In genomic region chr4:127416906-127417305, GRCm38 (mm10) we compare ENCODE assay signal across 11 mouse cellular contexts. TPM values are rescaled to one million over a fixed set of nuclear protein-coding genes. Genes with fewer than 3 reads are reported as not detected.
DNase-seq lines count a peak whose midpoint lies in the region; ATAC-seq and TF ChIP-seq lines count a peak whose summit lies in the region.
"Had no signal": no experiment of that assay in that cellular context is flagged by ENCODE, and none has a peak within 500 bp of the region (broad histone marks: within the 10 kb centered on the region; RNA-seq: fewer than 3 reads in every experiment).

No protein-coding gene starts in this region.

- no peaks in the 10 kb centered on the region for H3K36me3 ChIP-seq in forebrain, embryonic 13.5 days (ENCODE audit: poor library complexity, severe bottlenecking)
- no peaks in the 10 kb centered on the region for H3K36me3 ChIP-seq in forebrain, embryonic 12.5 days (replicated peaks)
- H3K36me3 ChIP-seq: limb, embryonic 12.5 days had no signal

- WGBS in forebrain, embryonic 13.5 days, result 32% methylated on average over 7 of the region's 7 CpGs
- 59% methylated on average over 7 of the region's 7 CpGs for WGBS in forebrain, embryonic 12.5 days

- TF ChIP-seq POLR2A in brain, embryonic 14.5 days (IDR thresholded peaks at IDR 0.05; ENCODE audit: borderline replicate concordance, extremely low read depth, insufficient read depth, insufficient read length, poor library complexity, severe bottlenecking), result no peak

- H3K9ac ChIP-seq in forebrain, embryonic 13.5 days, result no peak overlapping the region
- no peak overlapping the region for H3K9ac ChIP-seq in forebrain, embryonic 12.5 days
- H3K9ac ChIP-seq: limb, embryonic 12.5 days had no signal

- H3K4me1 ChIP-seq in forebrain, embryonic 13.5 days, result peaks cover 36% of the 10 kb centered on the region
- H3K4me1 ChIP-seq in forebrain, embryonic 12.5 days, result peaks cover 19% of the 10 kb centered on the region

- no peak overlapping the region for H3K4me2 ChIP-seq in forebrain, embryonic 13.5 days
- no peak overlapping the region for H3K4me2 ChIP-seq in forebrain, embryonic 12.5 days
- H3K4me2 ChIP-seq: limb, embryonic 12.5 days had no signal

- DNase-seq in left cerebral cortex, postnatal 4 days, result peak; percentile 84
- no peak for DNase-seq in left cerebral cortex, postnatal 25 days (ENCODE audit: low spot score in 2 of 2)
- DNase-seq in brain, embryonic 14.5 days (ENCODE audit: low read depth), result peak; percentile 92
- DNase-seq in lung, postnatal 14 days, result peak; percentile 44
- no peak for DNase-seq in gastrocnemius, adult 18-20 months (ENCODE audit: low spot score)

- no peak overlapping the region for H3K4me3 ChIP-seq in forebrain, embryonic 13.5 days
- no peak overlapping the region for H3K4me3 ChIP-seq in forebrain, embryonic 12.5 days (replicated peaks)
- H3K4me3 ChIP-seq: limb, embryonic 12.5 days; myocyte had no signal

- peak overlapping the region; percentile 40 for H3K27ac ChIP-seq in forebrain, embryonic 13.5 days
- H3K27ac ChIP-seq in forebrain, embryonic 12.5 days, result no peak overlapping the region
- H3K27ac ChIP-seq: limb, embryonic 12.5 days had no signal

- peak; percentile 52; the same call in 1 of the 2 replicates for ATAC-seq in forebrain, embryonic 13.5 days
- no peak for ATAC-seq in forebrain, embryonic 12.5 days (ENCODE audit: low FRiP score)
- ATAC-seq in inflammation-experienced regulatory T-cells, adult 6 months, result no peak

- no peaks in the 10 kb centered on the region for H3K27me3 ChIP-seq in forebrain, embryonic 13.5 days
- H3K27me3 ChIP-seq in forebrain, embryonic 12.5 days, result no peaks in the 10 kb centered on the region

- intact Hi-C loops in left cerebral cortex, postnatal 4 days (cut with DNase I), result no loop called here
- intact Hi-C loops in left cerebral cortex, postnatal 25 days (cut with DNase I), result no loop called here

- TF ChIP-seq CTCF in brain, embryonic 14.5 days (IDR thresholded peaks at IDR 0.05; ENCODE audit: borderline replicate concordance, extremely low read depth, insufficient read depth, insufficient read length), result no peak

- H3K9me3 ChIP-seq in forebrain, embryonic 13.5 days (replicated peaks), result no peaks in the 10 kb centered on the region
- H3K9me3 ChIP-seq in forebrain, embryonic 12.5 days, result no peaks in the 10 kb centered on the region
- H3K9me3 ChIP-seq: limb, embryonic 12.5 days had no signal

RNA-seq across cellular contexts. Expression of gene Gjb5, which starts 58.9 kb away (rescaled TPM):
- 0.10 TPM in 1 of 2 replicates, not detected in the other for polyA plus RNA-seq in forebrain, embryonic 13.5 days (2015; fragmentation: Nextera tagmentation; extraction: Ambion mirVana)
- 0.12 TPM in 1 of 2 replicates, not detected in the other for polyA plus RNA-seq in forebrain, embryonic 12.5 days (2016; fragmentation: Nextera tagmentation; extraction: Ambion mirVana)
- under 1 TPM in 1 of 2 experiments, not detected in 1; 0.20 TPM for total RNA-seq in left cerebral cortex, postnatal 4 days (2021)
- not detected for total RNA-seq in left cerebral cortex, postnatal 25 days (2021)
- 0.06 and 0.18 TPM in 2 replicates for polyA plus RNA-seq in brain, embryonic 14.5 days (2012; rRNA removed)
- polyA plus RNA-seq in inflammation-experienced regulatory T-cells, adult 6 months (2017; shearing (Covaris generic)), result not detected
- total RNA-seq in gastrocnemius, adult 18-20 months (2021), result not detected
- total RNA-seq: gastrocnemius, adult 8-10 months had no signal

Comparison
In these comparisons a context has a peak if more than half of its experiments do, and no peak if none do; other contexts are left out.
1. DNase-seq: peak in left cerebral cortex, postnatal 4 days (single experiment), brain, embryonic 14.5 days (single experiment) and lung, postnatal 14 days (single experiment); none in left cerebral cortex, postnatal 25 days (0 of 2) and gastrocnemius, adult 18-20 months (single experiment).